Mouse (Mus musculus): ENCODE measurements around the gene Sfn.

- TF ChIP-seq CTCF (IDR thresholded peaks at IDR 0.05; ENCODE audit: borderline replicate concordance, extremely low read depth, insufficient read depth, insufficient read length) (no peak), POLR2A (IDR thresholded peaks at IDR 0.05; ENCODE audit: borderline replicate concordance, extremely low read depth, insufficient read depth, insufficient read length, poor library complexity, severe bottlenecking) (no peak)
Observed at GRCm38 (mm10) chr4:133627039-133627438, 25.1 kb upstream of the Sfn start.
